Mouse (Mus musculus): ENCODE results near the gene Scarf2. TPM values are rescaled to one million over a fixed set of nuclear protein-coding genes. Genes with fewer than 3 reads are reported as not detected.

The Scarf2 gene
- total and polyA plus RNA-seq, 3 experiments = 0.62 to 1.2 TPM; not detected in 1

GRCm38 (mm10) chr16:17838051-17838450, 41.0 kb downstream of the Scarf2 start, which contains the start of gene Car15:
TSS of gene Car15 (minus strand) at chr16:17838364.
- no peak for DNase-seq (ENCODE audit: low read depth, low spot score)
- TF ChIP-seq TAL1 (IDR thresholded peaks at IDR 0.05; ENCODE audit: low read length) = no peak
- TF ChIP-seq MEF2A (IDR thresholded peaks at IDR 0.05; ENCODE audit: extremely low read depth, insufficient replicate concordance, low read depth, low read length, poor library complexity, severe bottlenecking) = no peak
- no peak for TF ChIP-seq MYB (IDR thresholded peaks at IDR 0.05; ENCODE audit: low read depth, low read length)
- TF ChIP-seq ZKSCAN1 (IDR thresholded peaks at IDR 0.05; ENCODE audit: low read depth, low read length) = no peak
- TF ChIP-seq MYC (IDR thresholded peaks at IDR 0.05; ENCODE audit: low read depth, low read length) = no peak
- TF ChIP-seq POLR2A (IDR thresholded peaks at IDR 0.05; ENCODE audit: control insufficient read depth in 1 of 2, insufficient read depth in 1 of 2, low read depth in 1 of 2, low read length in 2 of 2, poor library complexity in 1 of 2) = no peak
- TF ChIP-seq MAX (IDR thresholded peaks at IDR 0.05; ENCODE audit: low read length) = no peak
- TF ChIP-seq SMC3 (IDR thresholded peaks at IDR 0.05; ENCODE audit: low read depth, low read length) = no peak
- TF ChIP-seq TCF12 (IDR thresholded peaks at IDR 0.05; ENCODE audit: low read depth, low read length) = no peak
- TF ChIP-seq TBP (IDR thresholded peaks at IDR 0.05; ENCODE audit: low read depth, low read length) = no peak
- H3K9ac ChIP-seq (ENCODE audit: control insufficient read depth, low read depth, low read length, poor library complexity, severe bottlenecking) = no peak within 1 kb of the TSS
- no peaks in the 10 kb centered on the region for H3K9me3 ChIP-seq (replicated peaks; ENCODE audit: insufficient read depth, low read length)
- no peak within 1 kb of the TSS for H3K4me3 ChIP-seq (ENCODE audit: control insufficient read depth in 1 of 2, insufficient read depth in 1 of 2, low read depth in 2 of 2, low read length in 2 of 2)
- H3K79me2 ChIP-seq (ENCODE audit: control insufficient read depth, insufficient read depth, low read length, poor library complexity) = no peaks in the 10 kb centered on the region
- peaks cover 0 to 9% of the 10 kb centered on the region in 2 experiments; a peak in 3 of 4 replicates for H3K36me3 ChIP-seq (ENCODE audit: control insufficient read depth in 1 of 2, insufficient read depth in 2 of 2, low read length in 2 of 2)
- H3K27ac ChIP-seq (ENCODE audit: control insufficient read depth, low read depth, low read length) = no peak within 1 kb of the TSS
- H3K4me1 ChIP-seq (ENCODE audit: control insufficient read depth in 1 of 2, insufficient read depth in 2 of 2, low read length in 2 of 2) = peaks cover 6 to 10% of the 10 kb centered on the region in 2 experiments
- H3K27me3 ChIP-seq (ENCODE audit: control insufficient read depth in 1 of 2, insufficient read depth in 2 of 2, low read length in 2 of 2) = no peaks in the 10 kb centered on the region

- no peaks in the 10 kb centered on the region for H3K9me3 ChIP-seq (replicated peaks; ENCODE audit: insufficient read depth, low read length)
- H3K36me3 ChIP-seq (ENCODE audit: control insufficient read depth in 1 of 2, insufficient read depth in 2 of 2, low read length in 2 of 2) = peaks cover 0 to under 1% of the 10 kb centered on the region in 2 experiments; a peak in 3 of 4 replicates
- no peak overlapping the region for H3K27ac ChIP-seq (ENCODE audit: control insufficient read depth, low read depth, low read length)
- no peak overlapping the region for H3K4me3 ChIP-seq (ENCODE audit: control insufficient read depth in 1 of 2, insufficient read depth in 1 of 2, low read depth in 2 of 2, low read length in 2 of 2)
- no peaks in the 10 kb centered on the region for H3K79me2 ChIP-seq (ENCODE audit: control insufficient read depth, insufficient read depth, low read length, poor library complexity)
- no peak overlapping the region for H3K9ac ChIP-seq (ENCODE audit: control insufficient read depth, low read depth, low read length, poor library complexity, severe bottlenecking)
- H3K4me1 ChIP-seq (ENCODE audit: control insufficient read depth in 1 of 2, insufficient read depth in 2 of 2, low read length in 2 of 2) = peaks cover 2 to 5% of the 10 kb centered on the region in 2 experiments; a peak in 3 of 4 replicates
- DNase-seq (ENCODE audit: low read depth, low spot score) = no peak
- no peaks in the 10 kb centered on the region for H3K27me3 ChIP-seq (ENCODE audit: control insufficient read depth in 1 of 2, insufficient read depth in 2 of 2, low read length in 2 of 2)
- TF ChIP-seq ZNF384 (IDR thresholded peaks at IDR 0.05; ENCODE audit: low read depth, low read length) (no peak), ELF1 (IDR thresholded peaks at IDR 0.05; ENCODE audit: low read depth, low read length) (no peak), ZMIZ1 (IDR thresholded peaks at IDR 0.05; ENCODE audit: low read depth, low read length) (no peak)
These were observed 42.9 kb downstream of the Scarf2 start for GRCm38 (mm10) chr16:17839976-17840375.

GRCm38 (mm10) chr16:17842437-17842836, 45.4 kb downstream of the Scarf2 start:
- Histone ChIP-seq H3K27ac (ENCODE audit: control insufficient read depth, low read depth, low read length) (no peak overlapping the region), H3K27me3 (ENCODE audit: control insufficient read depth in 1 of 2, insufficient read depth in 2 of 2, low read length in 2 of 2) (no peaks in the 10 kb centered on the region), H3K4me1 (ENCODE audit: control insufficient read depth in 1 of 2, insufficient read depth in 2 of 2, low read length in 2 of 2) (no peaks in the 10 kb centered on the region), H3K4me3 (ENCODE audit: control insufficient read depth in 1 of 2, insufficient read depth in 1 of 2, low read depth in 2 of 2, low read length in 2 of 2) (no peak overlapping the region), H3K79me2 (ENCODE audit: control insufficient read depth, insufficient read depth, low read length, poor library complexity) (no peaks in the 10 kb centered on the region), H3K9ac (ENCODE audit: control insufficient read depth, low read depth, low read length, poor library complexity, severe bottlenecking) (no peak overlapping the region), H3K36me3 (ENCODE audit: control insufficient read depth in 1 of 2, insufficient read depth in 2 of 2, low read length in 2 of 2) (peaks cover 0 to 4% of the 10 kb centered on the region in 2 experiments; a peak in 1 of 4 replicates), H3K9me3 (replicated peaks; ENCODE audit: insufficient read depth, low read length) (no peaks in the 10 kb centered on the region)
- DNase-seq (ENCODE audit: low read depth, low spot score) = no peak
- TF ChIP-seq RCOR1 (IDR thresholded peaks at IDR 0.05; ENCODE audit: low read depth, low read length) = no peak
- no peak for TF ChIP-seq UBTF (IDR thresholded peaks at IDR 0.05; ENCODE audit: borderline replicate concordance, insufficient read depth, low read depth, low read length)
- TF ChIP-seq GABPA (IDR thresholded peaks at IDR 0.05; ENCODE audit: low read depth, low read length) = no peak
- no peak for TF ChIP-seq ZC3H11A (IDR thresholded peaks at IDR 0.05; ENCODE audit: low read depth, low read length)
- no peak for TF ChIP-seq ELF1 (IDR thresholded peaks at IDR 0.05; ENCODE audit: low read depth, low read length)
- no peak for TF ChIP-seq ZMIZ1 (IDR thresholded peaks at IDR 0.05; ENCODE audit: low read depth, low read length)
- no peak for TF ChIP-seq CTCF (IDR thresholded peaks at IDR 0.05 in 2 of 3, conservative IDR thresholded peaks at IDR 0.05 in 1 of 3; ENCODE audit: control insufficient read depth in 1 of 3, insufficient read depth in 1 of 3, low read depth in 2 of 3, low read length in 3 of 3, poor library complexity in 1 of 3, severe bottlenecking in 1 of 3)
